Mouse (Mus musculus): ENCODE measurements at regions not wholly inside any gene's neighbourhood (a gene's known extent, or its start where the extent isn't known, plus 50 kb on each side); places are given as distances from the start of the nearest gene placed in this dataset.
A peak's percentile ranks its signal among the peaks of the same experiment; 100 is the strongest.

DNA sequence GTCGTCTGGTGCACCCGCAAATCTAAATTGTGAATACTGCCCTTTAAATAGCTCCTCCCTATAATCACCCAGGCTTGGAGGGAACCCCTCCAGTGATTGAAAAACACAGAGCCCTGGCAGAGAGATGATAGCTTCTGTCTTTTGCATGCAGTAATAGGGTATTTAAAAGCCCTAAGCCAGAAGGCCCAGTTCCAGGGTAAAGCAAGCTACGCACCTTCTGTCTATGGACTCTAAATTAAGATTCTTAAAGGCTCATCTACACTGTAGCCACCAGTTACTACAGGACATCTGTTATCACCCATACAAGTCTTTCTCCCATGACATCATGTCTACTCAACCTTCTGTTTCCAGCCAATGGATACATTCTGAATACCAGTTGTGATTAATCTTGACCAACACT is 167.8 kb downstream of the Gm11361 start:
- no peak for DNase-seq

- DNase-seq: no peak
These were observed 167.2 kb downstream of the Gm11361 start for GRCm38 (mm10) chr13:28424446-28425059.

- no peak for DNase-seq
These were observed 164.0 kb downstream of the Gm11361 start for GRCm38 (mm10) chr13:28421309-28421708.

DNA sequence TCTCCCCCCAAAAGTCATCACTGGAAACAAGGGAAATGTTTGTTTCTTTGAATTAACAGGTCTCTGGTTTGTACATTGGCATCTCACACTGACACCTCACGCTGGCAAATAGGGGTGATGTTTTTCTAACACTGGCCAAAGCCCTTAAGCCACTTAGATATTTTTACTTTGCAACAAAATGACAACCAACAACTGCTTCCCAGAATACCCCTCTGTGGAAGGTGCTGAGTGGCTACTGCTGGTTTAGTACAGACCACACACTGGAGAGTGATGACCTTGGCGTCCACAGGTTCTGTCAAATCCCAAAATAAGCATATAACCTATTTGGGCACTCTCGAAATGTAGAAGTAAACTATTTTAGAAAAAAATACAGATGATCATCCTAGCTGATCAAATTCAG is 163.3 kb downstream of the Gm11361 start:
- no peak for DNase-seq

GRCm38 (mm10) chr13:28419950-28420381 is 162.6 kb downstream of the Gm11361 start:
- peak; percentile 89 for DNase-seq

DNA sequence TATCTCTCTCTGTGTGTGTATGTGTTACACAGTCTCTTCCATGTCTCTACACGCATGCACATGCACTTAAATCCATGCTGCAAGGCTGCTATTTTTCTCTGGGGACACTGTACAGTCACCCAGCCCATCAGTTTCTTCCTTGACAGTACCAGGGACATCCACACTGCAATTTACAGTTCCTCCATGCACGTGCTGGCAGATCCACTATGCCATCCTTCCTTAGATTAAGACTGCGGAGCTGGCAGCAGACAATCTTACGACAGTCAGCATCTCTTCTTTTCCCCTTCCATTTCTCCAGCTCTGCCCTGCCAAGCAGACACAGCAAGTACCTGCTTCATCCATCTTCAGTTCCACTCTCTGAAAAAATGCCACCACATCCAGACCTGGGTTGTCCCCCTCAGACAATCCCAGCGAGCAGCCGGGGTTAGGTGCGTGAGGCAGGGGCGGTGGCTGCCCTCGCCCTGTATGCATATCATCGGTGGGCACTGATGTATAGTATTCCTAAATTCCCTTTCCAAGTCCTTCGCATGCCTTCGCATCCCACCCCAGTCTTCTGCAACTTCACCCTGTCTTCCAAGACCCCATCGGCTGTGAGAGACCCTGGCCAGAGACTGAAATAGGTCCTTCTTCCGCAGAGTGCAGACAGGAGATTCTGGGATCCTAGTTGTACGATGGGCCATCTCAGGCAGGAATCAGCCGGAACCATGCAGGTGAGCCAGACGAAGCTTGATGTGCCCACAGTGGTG is 161.8 kb downstream of the Gm11361 start:
- DNase-seq: peak; percentile 32

GRCm38 (mm10) chr13:28417929-28418881 is 160.9 kb downstream of the Gm11361 start:
- peak; percentile 54 for DNase-seq

DNA sequence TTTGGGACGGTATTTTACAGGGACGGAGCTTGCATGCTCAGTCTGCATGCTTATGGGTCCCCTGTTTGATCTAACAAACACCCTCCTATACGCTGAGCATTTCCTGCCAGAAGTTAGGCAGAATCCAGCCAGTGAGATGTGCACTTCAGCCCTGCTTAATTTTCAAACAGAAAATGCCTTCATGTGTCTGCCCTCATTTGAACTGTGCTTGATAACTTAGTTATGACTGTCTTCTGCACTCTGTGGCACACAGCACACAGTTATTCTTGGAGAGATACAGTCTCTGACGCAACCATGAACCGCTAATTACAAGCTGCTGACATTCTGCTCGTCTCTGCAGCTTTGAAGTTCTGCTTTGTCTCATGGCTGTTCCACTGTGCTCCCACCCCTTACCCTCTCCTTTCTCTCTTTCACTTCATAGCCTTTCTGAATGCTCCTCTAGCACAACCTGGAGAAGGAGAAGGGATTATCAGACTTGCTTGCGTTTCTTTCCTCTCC is 160.2 kb downstream of the Gm11361 start:
- peak; percentile 69 for DNase-seq

DNA sequence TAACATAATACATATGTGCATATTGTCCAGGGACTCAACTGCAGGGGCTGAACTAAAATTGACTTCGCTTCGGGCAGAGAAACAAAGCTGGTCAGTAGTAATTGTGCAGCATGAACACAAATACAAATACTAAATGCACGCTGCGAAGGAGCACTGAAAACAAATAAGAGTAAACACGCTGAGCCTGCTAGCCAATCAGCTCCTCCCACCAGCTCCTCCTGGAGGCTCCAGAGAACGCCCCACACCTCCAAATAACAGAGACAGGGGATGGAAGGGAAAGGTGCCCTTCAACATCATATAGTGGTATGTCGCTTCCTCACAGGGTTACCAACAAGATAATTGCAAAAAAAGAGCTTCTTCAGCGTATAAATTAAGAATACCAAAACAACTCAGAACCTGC is 159.6 kb downstream of the Gm11361 start:
- peak; percentile 48 for DNase-seq

DNA sequence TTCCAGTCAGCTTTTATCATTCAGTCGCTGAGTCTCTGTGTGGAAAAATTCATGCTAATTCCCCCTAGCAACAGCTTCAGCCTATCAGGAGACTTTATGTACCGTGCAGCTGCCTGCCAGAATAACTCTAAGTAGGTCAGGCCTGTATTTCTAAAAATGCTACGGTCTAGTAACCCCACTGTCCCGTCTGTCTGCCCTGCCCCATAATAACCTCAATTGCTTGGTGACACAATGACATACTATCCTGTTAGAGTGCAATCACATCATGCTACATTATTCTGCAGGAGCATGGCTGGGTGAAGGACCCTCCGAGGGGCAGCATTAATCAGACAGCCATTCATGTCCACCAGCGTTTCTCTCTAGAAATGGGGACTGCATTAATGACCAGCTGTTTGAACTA is 158.9 kb downstream of the Gm11361 start:
- DNase-seq: peak; percentile 69

- DNase-seq: no peak
These were observed 158.4 kb downstream of the Gm11361 start for GRCm38 (mm10) chr13:28415769-28416168.

GRCm38 (mm10) chr13:28410324-28410723 is 153.0 kb downstream of the Gm11361 start:
- no peak for DNase-seq

- no peak for DNase-seq
These were observed 152.2 kb downstream of the Gm11361 start for GRCm38 (mm10) chr13:28409609-28409902.

- no peak for DNase-seq
These were observed 151.7 kb downstream of the Gm11361 start for GRCm38 (mm10) chr13:28408868-28409608.

DNA sequence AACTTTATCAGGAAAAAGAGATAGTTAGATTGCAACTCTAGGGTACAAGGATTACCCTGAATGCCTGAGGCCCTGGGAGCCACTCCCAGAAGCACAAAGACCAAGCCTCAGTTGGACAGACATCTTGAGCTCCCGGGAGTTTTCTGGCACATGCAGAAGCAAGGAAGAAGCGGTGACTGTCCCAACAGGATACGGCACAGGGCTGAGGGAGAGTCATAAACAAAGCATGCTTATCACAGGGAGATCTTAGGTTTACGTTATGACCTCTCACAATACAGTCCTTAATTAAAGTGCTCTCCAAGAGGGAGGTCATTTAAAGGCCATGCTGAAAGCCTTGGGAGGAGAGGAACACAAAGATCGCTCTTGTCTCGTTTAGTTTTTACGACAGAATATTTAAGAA is 143.1 kb downstream of the Gm11361 start:
- DNase-seq: no peak

Data from right cerebral cortex, adult 18-20 months (tissue).